Mouse (Mus musculus): ENCODE measurements around the gene Cdhr3.

- TF ChIP-seq CTCF (IDR thresholded peaks at IDR 0.05; ENCODE audit: extremely low read depth, insufficient read depth, low read length) (no peak), POLR2A (IDR thresholded peaks at IDR 0.05; ENCODE audit: extremely low read depth, insufficient read depth, low read length) (no peak)
Observed at GRCm38 (mm10) chr12:33125594-33126227, 33.0 kb upstream of the Cdhr3 start.
